Mouse (Mus musculus) bone marrow, adult 2 months (tissue): ENCODE data around the gene Mbd4. TPM values are rescaled to one million over a fixed set of nuclear protein-coding genes. Genes with fewer than 3 reads are reported as not detected.
"Not testable (repeated sequence)": the region's sequence is repeated elsewhere in the genome, so short reads cannot be mapped to it uniquely, and the experiment has no call there.

Source experiments
- H3K27ac ChIP-seq: fragments of 200-500 bp; 2 replicates; pipeline ENCODE4 v1.5.1; 2012; ENCODE audit warnings: low read depth, mild to moderate bottlenecking, control low read depth, inconsistent platforms, low read length; ENCODE audit not compliant: control insufficient read depth, poor library complexity, insufficient read depth
- H3K4me1 ChIP-seq: fragments of 200-500 bp; 2 replicates; pipeline ENCODE4 v1.6.1; 2011; ENCODE audit warnings: low read length; ENCODE audit not compliant: control insufficient read depth, insufficient read depth
- H3K4me3 ChIP-seq: fragments of 200-500 bp; replicated peaks from 2 replicates; pipeline ENCODE3; 2011; ENCODE audit warnings: mild to moderate bottlenecking, low read depth, low read length, control low read depth; ENCODE audit not compliant: control insufficient read depth
- CTCF ChIP-seq: fragments of 200-500 bp; IDR thresholded peaks from 2 replicates; pipeline ENCODE4 v1.5.1; 2011; ENCODE audit warnings: low read length, control low read depth; ENCODE audit not compliant: control insufficient read depth, insufficient read depth
- POLR2A ChIP-seq: fragments of 200-500 bp; IDR thresholded peaks from 2 replicates; pipeline ENCODE4 v1.6.1; 2011; ENCODE audit warnings: low read depth, mild to moderate bottlenecking, control low read depth, low read length, borderline replicate concordance; ENCODE audit not compliant: control insufficient read depth
- WGBS: fragments of 180-500 bp; shearing (Covaris S2); methylation state at CpG from one replicate; pipeline ENCODE4 v1.1.7; 2018; 5-methylcytosine and 5-hydroxymethylcytosine counted together
- polyA plus RNA-seq: library from polyadenylated mRNA; stranded (reverse); fragments of >200 nt; gene quantifications from 2 replicates; pipeline ENCODE4 v1.2.4, GENCODE M21; 2011; ENCODE audit warnings: low replicate concordance; ENCODE audit not compliant: missing spikeins, insufficient read depth, insufficient read length

Mbd4 gene
- polyA plus RNA-seq, 1 experiment = 11.3 TPM

DNA sequence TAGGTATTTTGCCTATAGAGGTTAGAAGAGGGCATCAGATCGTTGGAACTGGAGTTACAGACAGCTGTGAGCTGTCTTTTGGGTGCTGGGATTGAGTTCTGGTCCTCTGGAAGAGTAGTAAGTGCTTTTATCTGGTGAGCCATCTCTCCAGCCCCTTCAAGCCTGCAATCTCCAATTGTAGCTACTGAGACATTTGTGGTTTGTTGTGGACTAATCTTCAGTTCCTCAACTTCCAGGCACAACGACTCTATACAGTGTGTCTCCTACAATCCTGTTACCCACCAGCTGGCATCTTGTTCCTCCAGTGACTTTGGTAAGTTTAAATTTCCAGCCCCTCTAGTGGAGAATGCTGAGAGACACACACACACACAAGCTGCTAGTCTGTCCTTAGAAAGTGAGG, 24.1 kb upstream of the Mbd4 start:
- TF ChIP-seq CTCF (no peak), POLR2A (no peak)
- 33% methylated on average over 2 of the region's 2 CpGs for WGBS
- Histone ChIP-seq H3K27ac (no peak overlapping the region), H3K4me3 (no peak overlapping the region), H3K4me1 (peaks cover 3% of the 10 kb centered on the region; the same call in 1 of the 2 replicates)

DNA sequence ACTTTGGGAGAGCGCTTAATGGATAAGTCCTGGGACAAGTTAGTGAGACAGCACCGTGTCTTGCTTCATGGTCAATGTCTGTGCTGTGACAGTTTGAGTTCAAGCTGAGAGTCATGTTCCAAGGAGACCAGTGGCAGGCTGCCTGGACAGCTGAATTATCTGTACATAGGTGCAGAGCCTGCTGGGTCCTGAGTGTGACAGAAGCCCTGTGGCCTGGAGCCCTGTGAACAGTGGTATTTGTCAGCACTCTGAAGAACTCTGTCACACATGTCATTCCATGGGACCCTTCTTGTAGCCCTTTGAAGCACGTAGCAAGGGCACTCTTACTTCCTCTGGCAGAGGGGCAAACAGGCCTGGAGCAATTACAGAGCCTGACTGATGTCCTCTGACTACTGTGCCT, 18.1 kb upstream of the Mbd4 start:
- not testable (repeated sequence) for H3K27ac ChIP-seq, H3K4me3 ChIP-seq
- WGBS = no CpG with 5 or more reads among the region's 3 CpGs

DNA sequence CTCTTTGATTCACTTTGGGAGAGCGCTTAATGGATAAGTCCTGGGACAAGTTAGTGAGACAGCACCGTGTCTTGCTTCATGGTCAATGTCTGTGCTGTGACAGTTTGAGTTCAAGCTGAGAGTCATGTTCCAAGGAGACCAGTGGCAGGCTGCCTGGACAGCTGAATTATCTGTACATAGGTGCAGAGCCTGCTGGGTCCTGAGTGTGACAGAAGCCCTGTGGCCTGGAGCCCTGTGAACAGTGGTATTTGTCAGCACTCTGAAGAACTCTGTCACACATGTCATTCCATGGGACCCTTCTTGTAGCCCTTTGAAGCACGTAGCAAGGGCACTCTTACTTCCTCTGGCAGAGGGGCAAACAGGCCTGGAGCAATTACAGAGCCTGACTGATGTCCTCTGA, 14.0 kb upstream of the Mbd4 start:
- WGBS = no CpG with 5 or more reads among the region's 3 CpGs
- H3K4me1 ChIP-seq, H3K27ac ChIP-seq, H3K4me3 ChIP-seq: not testable (repeated sequence)

More for the DNA sequence above, 18.1 kb upstream of the Mbd4 start:
- not testable (repeated sequence) for H3K4me1 ChIP-seq

DNA sequence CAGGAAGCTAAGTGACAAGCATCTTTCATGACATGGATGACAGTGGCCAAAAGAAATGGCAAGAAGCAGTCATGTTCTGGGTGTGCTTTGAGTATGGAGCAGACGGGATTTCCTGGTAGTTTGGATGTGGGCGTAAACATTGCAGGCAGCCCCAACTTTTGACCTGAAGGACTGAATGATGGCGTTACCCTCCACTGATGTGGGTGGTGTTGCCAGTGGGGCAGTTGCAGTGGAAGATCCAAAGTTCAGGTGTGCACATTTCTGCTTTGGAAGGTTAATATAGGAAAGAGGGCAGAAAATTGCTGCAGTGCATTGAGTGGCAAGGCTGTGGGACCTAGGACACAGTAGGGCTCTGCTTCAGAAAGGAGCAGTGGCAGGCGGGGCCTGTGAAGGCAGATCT, 12.1 kb upstream of the Mbd4 start:
- Histone ChIP-seq H3K27ac (no peak overlapping the region), H3K4me3 (no peak overlapping the region), H3K4me1 (no peaks in the 10 kb centered on the region)
- TF ChIP-seq CTCF = no peak
- TF ChIP-seq POLR2A = no peak
- WGBS = 87% methylated on average over 4 of the region's 4 CpGs

DNA sequence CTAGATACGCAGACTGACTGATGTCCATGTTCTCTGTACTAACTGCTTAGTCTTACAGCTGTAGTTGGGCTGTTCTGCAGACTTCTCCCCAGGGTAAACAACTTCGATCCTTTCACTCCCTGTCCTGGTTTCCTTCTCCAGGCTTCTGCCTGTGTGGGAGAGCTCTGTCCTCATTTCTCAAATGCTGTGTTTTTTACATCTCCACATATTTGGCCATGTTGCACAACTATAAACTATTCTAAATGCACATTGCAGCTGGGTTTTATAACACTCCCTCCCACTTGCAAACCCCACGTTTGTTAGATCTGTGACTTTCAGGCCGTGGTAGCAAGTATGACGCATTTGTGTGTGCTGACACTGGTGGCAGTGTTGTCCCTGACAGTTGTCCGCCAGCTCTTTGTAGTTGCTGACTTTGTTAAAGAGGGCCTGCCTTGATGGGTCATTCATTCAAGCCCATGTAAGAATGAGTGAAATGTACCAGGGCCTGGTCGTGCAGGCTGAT, 10.2 kb upstream of the Mbd4 start:
- 75% methylated on average over 7 of the region's 7 CpGs for WGBS
- TF ChIP-seq CTCF = no peak
- no peak for TF ChIP-seq POLR2A
- H3K27ac ChIP-seq = no peak overlapping the region
- H3K4me3 ChIP-seq = no peak overlapping the region
- H3K4me1 ChIP-seq = no peaks in the 10 kb centered on the region

DNA sequence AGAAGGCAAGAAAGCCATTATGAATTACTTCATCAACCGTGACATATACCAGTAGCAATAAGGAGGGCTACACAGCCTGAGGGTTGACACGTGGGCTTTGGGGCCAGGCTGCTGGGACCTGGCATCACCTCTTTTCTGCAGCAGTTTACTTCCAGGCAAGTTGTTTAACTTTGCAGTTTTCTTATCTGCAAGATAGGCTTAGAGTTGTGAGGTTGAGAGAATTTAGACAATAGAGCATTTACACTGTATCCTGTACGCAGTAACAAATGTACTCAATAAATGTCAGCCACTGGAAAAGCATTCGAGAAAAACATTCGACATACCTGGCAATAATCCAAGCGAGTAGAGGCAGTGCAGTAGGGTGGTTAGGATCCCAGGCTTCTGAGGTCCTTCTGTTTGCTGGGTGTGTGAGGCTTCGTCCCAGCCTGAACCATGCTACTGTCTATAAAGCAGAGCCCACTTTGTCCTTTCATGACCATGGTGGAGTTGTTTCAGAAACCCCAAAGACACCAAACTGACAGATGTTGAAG, 6.9 kb upstream of the Mbd4 start:
- Histone ChIP-seq H3K27ac (no peak overlapping the region), H3K4me3 (no peak overlapping the region), H3K4me1 (no peaks in the 10 kb centered on the region)
- no peak for TF ChIP-seq CTCF
- TF ChIP-seq POLR2A = no peak
- WGBS = 71% methylated on average over 7 of the region's 7 CpGs

DNA sequence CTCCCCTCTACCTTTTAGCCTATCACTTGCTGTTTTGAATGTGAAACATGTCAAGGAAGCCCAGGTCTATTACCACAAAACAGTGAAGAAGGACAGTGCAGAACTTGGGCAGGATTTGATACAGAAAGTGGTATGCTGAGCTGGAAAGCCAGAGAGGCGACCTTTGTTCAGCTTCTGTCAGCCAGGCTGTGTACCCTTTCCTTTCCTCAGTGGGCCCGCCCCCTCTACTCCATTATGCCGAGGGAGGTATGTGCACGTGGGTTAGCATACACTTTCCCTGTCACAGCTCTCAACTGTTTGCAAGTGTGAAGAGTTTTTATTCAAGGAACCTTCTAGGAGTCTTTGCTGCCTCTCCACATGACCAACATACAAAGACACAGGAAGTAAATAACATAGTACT, 6.1 kb upstream of the Mbd4 start:
- H3K27ac ChIP-seq = no peak overlapping the region
- 62% methylated on average over 4 of the region's 4 CpGs for WGBS
- no peak for TF ChIP-seq CTCF
- TF ChIP-seq POLR2A = no peak

DNA sequence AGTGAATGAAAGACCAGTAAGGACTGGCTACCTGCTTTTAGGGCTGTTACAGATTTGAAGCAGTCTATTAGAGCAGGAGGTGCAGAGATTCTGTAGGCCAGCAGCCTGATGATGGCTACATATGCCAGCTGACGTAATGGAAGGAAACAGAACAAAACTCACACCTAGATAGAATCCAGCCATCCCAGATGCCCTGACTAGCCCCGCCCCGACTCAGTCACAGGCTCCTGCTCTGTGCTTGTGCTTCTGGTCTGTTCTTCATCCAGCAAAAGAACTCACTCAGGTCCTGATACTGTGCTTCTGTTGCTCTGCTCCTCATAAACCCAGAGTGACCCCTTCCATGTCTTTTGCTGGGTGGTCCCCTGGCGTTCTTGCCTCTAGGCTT, 3.2 kb upstream of the Mbd4 start:
- Histone ChIP-seq H3K4me1 (no peaks in the 10 kb centered on the region; the same call in 1 of the 2 replicates), H3K4me3 (no peak overlapping the region), H3K27ac (no peak overlapping the region)
- WGBS = 85% methylated on average over 4 of the region's 4 CpGs
- TF ChIP-seq POLR2A = no peak
- TF ChIP-seq CTCF = no peak

More for the DNA sequence above, 6.1 kb upstream of the Mbd4 start:
- no peaks in the 10 kb centered on the region for H3K4me1 ChIP-seq
- no peak overlapping the region for H3K4me3 ChIP-seq

DNA sequence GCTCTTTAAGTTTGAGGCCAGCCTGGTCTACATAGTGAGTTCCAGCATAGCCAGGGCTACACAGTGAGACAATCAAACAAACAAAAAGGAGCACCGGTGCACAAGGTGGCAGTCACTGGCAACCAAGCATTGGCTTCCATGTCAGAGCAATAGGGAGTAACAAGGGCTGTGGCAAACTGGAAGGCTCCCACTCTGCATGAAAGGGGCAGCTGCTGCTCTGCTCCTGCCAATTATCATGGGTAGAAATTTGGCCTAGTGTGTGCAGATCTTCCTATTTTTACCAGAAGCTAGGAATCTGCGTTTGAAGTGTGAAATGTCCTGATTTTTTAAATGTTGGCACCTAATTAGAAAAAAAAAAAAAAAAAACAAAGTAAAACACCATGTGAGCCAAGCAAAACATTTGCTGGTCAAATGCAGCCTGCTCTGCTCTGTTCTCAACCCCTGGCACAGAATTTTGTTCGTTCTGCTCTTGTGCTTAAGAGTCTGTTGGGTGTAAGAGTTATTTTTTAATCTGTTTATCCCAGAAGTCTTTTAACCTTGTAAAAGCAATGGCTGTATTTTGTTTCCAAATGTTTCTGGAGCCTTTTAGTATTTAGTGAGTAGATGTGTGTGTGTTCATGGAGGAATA, 2.7 kb upstream of the Mbd4 start:
- TF ChIP-seq POLR2A (no peak), CTCF (no peak)
- no peaks in the 10 kb centered on the region; the same call in 1 of the 2 replicates for H3K4me1 ChIP-seq
- H3K4me3 ChIP-seq = no peak overlapping the region
- 87% methylated on average over 3 of the region's 3 CpGs for WGBS
- no peak overlapping the region for H3K27ac ChIP-seq
